Mouse (Mus musculus) sigmoid colon, adult 10 weeks (tissue): ENCODE data around the gene Olfr381. TPM values are rescaled to one million over a fixed set of nuclear protein-coding genes. Genes with fewer than 3 reads are reported as not detected.

Source experiments
- polyA plus RNA-seq: library from polyadenylated mRNA; stranded (reverse); fragments of 350-450 nt; fragmentation: Illumina TruSeq; extraction: RNeasy Lipid Tissue Mini Kit (QIAGEN cat#74804); gene quantifications from one replicate; pipeline ENCODE4 v1.2.3, GENCODE M21; 2014; ENCODE audit warnings: low read depth, low replicate concordance

Gene Olfr381
- polyA plus RNA-seq, result not detected

GRCm38 (mm10) chr11:73491503-73491902 lies at the start of gene Olfr381:
Gene Olfr381, minus strand, starts transcription at chr11:73491603.

DNA sequence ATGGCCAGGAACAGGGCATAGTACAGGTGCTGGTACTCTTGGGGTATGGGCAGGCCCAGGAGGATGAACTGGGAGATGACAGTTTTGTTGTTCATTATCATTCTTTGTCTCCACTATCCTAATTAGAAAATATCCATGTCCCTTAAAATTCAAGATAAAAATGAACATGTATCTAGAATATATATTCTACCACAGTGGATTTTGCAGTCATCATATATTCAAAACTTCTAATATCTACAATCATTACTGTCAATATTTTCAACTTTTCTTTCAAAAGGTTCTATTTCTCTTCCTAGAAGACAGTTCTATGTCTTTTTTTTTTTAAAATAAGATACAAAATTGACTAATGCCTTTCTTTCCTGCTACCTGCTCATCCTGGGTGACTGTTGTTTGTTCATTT lies 25.7 kb upstream of the Olfr381 start, which contains the start of gene Olfr382:
Olfr382 (minus strand) TSS at position 101 of the 400 bp plus-strand sequence.

GRCm38 (mm10) chr11:73457408-73457807 lies 34.0 kb downstream of the Olfr381 start, which contains the start of gene Olfr380:
Gene Olfr380, minus strand, starts transcription at chr11:73457508.

Other genes starting within 250 kb of the Olfr381 start
- 40.7 TPM for gene Trpv3, start 224.2 kb downstream of the Olfr381 start, polyA plus RNA-seq
- gene Aspa, start 162.0 kb downstream of the Olfr381 start, polyA plus RNA-seq, result 32.5 TPM
- not detected for gene Gm49340, start 161.9 kb downstream of the Olfr381 start, polyA plus RNA-seq
- 3.1 TPM for gene Spata22, start 161.9 kb downstream of the Olfr381 start, polyA plus RNA-seq
- not detected for gene Olfr20, start 140.8 kb downstream of the Olfr381 start, polyA plus RNA-seq
- gene Olfr376, start 120.4 kb downstream of the Olfr381 start, polyA plus RNA-seq, result not detected
- not detected for gene Olfr1, start 92.0 kb downstream of the Olfr381 start, polyA plus RNA-seq
- not detected for gene Olfr378, start 63.1 kb downstream of the Olfr381 start, polyA plus RNA-seq
- gene Olfr380, start 34.1 kb downstream of the Olfr381 start, polyA plus RNA-seq, result not detected
- not detected for gene Olfr382, start 25.6 kb upstream of the Olfr381 start, polyA plus RNA-seq
- gene Olfr385, start 101.4 kb upstream of the Olfr381 start, polyA plus RNA-seq, result not detected
- not detected for gene Olfr384, start 107.0 kb upstream of the Olfr381 start, polyA plus RNA-seq
- gene Zfp735, start 197.2 kb upstream of the Olfr381 start, polyA plus RNA-seq, result not detected